Mouse (Mus musculus): ENCODE results near the gene Upb1. TPM values are rescaled to one million over a fixed set of nuclear protein-coding genes. Genes with fewer than 3 reads are reported as not detected.

Upb1 gene
- total and polyA plus RNA-seq, 2 experiments from 2014 or later, result 0.72 TPM; not detected in 1

- Histone ChIP-seq H3K9ac (replicated peaks; ENCODE audit: low read length, poor library complexity, severe bottlenecking) (no peak overlapping the region), H3K27ac (ENCODE audit: low read depth, low read length) (no peak overlapping the region), H3K4me3 (ENCODE audit: low read depth, low read length) (no peak overlapping the region), H3K9me3 (ENCODE audit: low read length) (0 out of 2 replicates have a peak, but pooled peaks cover under 1% of the 10 kb centered on the region), H3K36me3 (ENCODE audit: insufficient read depth, low read length) (no peaks in the 10 kb centered on the region), H3K27me3 (ENCODE audit: insufficient read depth, low read length) (no peaks in the 10 kb centered on the region), H3K4me2 (ENCODE audit: low read depth, low read length, poor library complexity, severe bottlenecking) (no peak overlapping the region), H3K4me1 (ENCODE audit: insufficient read depth, low read length) (no peaks in the 10 kb centered on the region)
- peak; percentile 98 for TF ChIP-seq CTCF (IDR thresholded peaks at IDR 0.05)
- ATAC-seq (ENCODE audit: low FRiP score), result peak; percentile 59; the same call in 1 of the 2 replicates
- peak; percentile 92 for DNase-seq (ENCODE audit: low spot score)
- WGBS, result 28% methylated on average over 3 of the region's 3 CpGs
Observed at GRCm38 (mm10) chr10:75436604-75437217, 35.8 kb downstream of the Upb1 start.

GRCm38 (mm10) chr10:75437284-75437683 is 36.4 kb downstream of the Upb1 start:
- no peak for TF ChIP-seq CTCF (IDR thresholded peaks at IDR 0.05)
- Histone ChIP-seq H3K36me3 (ENCODE audit: insufficient read depth, low read length) (no peaks in the 10 kb centered on the region), H3K4me2 (ENCODE audit: low read depth, low read length, poor library complexity, severe bottlenecking) (no peak overlapping the region), H3K4me3 (ENCODE audit: low read depth, low read length) (no peak overlapping the region), H3K27me3 (ENCODE audit: insufficient read depth, low read length) (no peaks in the 10 kb centered on the region), H3K9ac (replicated peaks; ENCODE audit: low read length, poor library complexity, severe bottlenecking) (no peak overlapping the region), H3K27ac (ENCODE audit: low read depth, low read length) (no peak overlapping the region), H3K4me1 (ENCODE audit: insufficient read depth, low read length) (no peaks in the 10 kb centered on the region), H3K9me3 (ENCODE audit: low read length) (no peaks in the 10 kb centered on the region)
- no peak for ATAC-seq (ENCODE audit: low FRiP score)
- WGBS, result 100% methylated on average over 1 of the region's 1 CpGs
- DNase-seq (ENCODE audit: low spot score), result no peak

- Histone ChIP-seq H3K27ac (ENCODE audit: low read depth, low read length) (no peak overlapping the region), H3K27me3 (ENCODE audit: insufficient read depth, low read length) (no peaks in the 10 kb centered on the region), H3K4me2 (ENCODE audit: low read depth, low read length, poor library complexity, severe bottlenecking) (no peak overlapping the region), H3K4me1 (ENCODE audit: insufficient read depth, low read length) (no peaks in the 10 kb centered on the region), H3K9ac (replicated peaks; ENCODE audit: low read length, poor library complexity, severe bottlenecking) (no peak overlapping the region), H3K4me3 (ENCODE audit: low read depth, low read length) (no peak overlapping the region), H3K36me3 (ENCODE audit: insufficient read depth, low read length) (no peaks in the 10 kb centered on the region), H3K9me3 (ENCODE audit: low read length) (no peaks in the 10 kb centered on the region)
- DNase-seq (ENCODE audit: low spot score) (peak; percentile 81), ATAC-seq (ENCODE audit: low FRiP score) (no peak)
- 61% methylated on average over 13 of the region's 13 CpGs for WGBS
- no peak for TF ChIP-seq CTCF (IDR thresholded peaks at IDR 0.05)
Observed at GRCm38 (mm10) chr10:75438132-75438810, 37.4 kb downstream of the Upb1 start.

- no peaks in the 10 kb centered on the region for H3K36me3 ChIP-seq (ENCODE audit: insufficient read depth, low read length)
- DNase-seq (ENCODE audit: low spot score), result peak; percentile 69
Observed at GRCm38 (mm10) chr10:75439211-75439811, 38.4 kb downstream of the Upb1 start.

GRCm38 (mm10) chr10:75440756-75441155 is 39.8 kb downstream of the Upb1 start:
- no peak overlapping the region for H3K9ac ChIP-seq (replicated peaks; ENCODE audit: low read length, poor library complexity, severe bottlenecking)
- H3K4me3 ChIP-seq (ENCODE audit: low read depth, low read length), result no peak overlapping the region
- WGBS, result 88% methylated on average over 3 of the region's 3 CpGs
- no peaks in the 10 kb centered on the region for H3K4me1 ChIP-seq (ENCODE audit: insufficient read depth, low read length)
- ATAC-seq (ENCODE audit: low FRiP score) (no peak), DNase-seq (ENCODE audit: low spot score) (no peak)
- no peak overlapping the region for H3K27ac ChIP-seq (ENCODE audit: low read depth, low read length)
- no peaks in the 10 kb centered on the region for H3K36me3 ChIP-seq (ENCODE audit: insufficient read depth, low read length)
- no peak overlapping the region for H3K4me2 ChIP-seq (ENCODE audit: low read depth, low read length, poor library complexity, severe bottlenecking)
- H3K9me3 ChIP-seq (ENCODE audit: low read length), result no peaks in the 10 kb centered on the region
- H3K27me3 ChIP-seq (ENCODE audit: insufficient read depth, low read length), result no peaks in the 10 kb centered on the region
- TF ChIP-seq CTCF (IDR thresholded peaks at IDR 0.05), result no peak

More at GRCm38 (mm10) chr10:75439211-75439811, 38.4 kb downstream of the Upb1 start:
- no peaks in the 10 kb centered on the region for H3K9me3 ChIP-seq (ENCODE audit: low read length)
- 39% methylated on average over 7 of the region's 7 CpGs for WGBS
- H3K9ac ChIP-seq (replicated peaks; ENCODE audit: low read length, poor library complexity, severe bottlenecking), result no peak overlapping the region
- peak; percentile 93 for TF ChIP-seq CTCF (IDR thresholded peaks at IDR 0.05)
- ATAC-seq (ENCODE audit: low FRiP score), result no peak; the same call in 1 of the 2 replicates
- no peak overlapping the region for H3K4me2 ChIP-seq (ENCODE audit: low read depth, low read length, poor library complexity, severe bottlenecking)
- H3K4me1 ChIP-seq (ENCODE audit: insufficient read depth, low read length), result no peaks in the 10 kb centered on the region
- no peak overlapping the region for H3K27ac ChIP-seq (ENCODE audit: low read depth, low read length)
- H3K4me3 ChIP-seq (ENCODE audit: low read depth, low read length), result no peak overlapping the region
- H3K27me3 ChIP-seq (ENCODE audit: insufficient read depth, low read length), result no peaks in the 10 kb centered on the region

- H3K9me3 ChIP-seq (ENCODE audit: low read length), result no peaks in the 10 kb centered on the region
- H3K27ac ChIP-seq (ENCODE audit: low read depth, low read length), result no peak overlapping the region
- no peak overlapping the region for H3K9ac ChIP-seq (replicated peaks; ENCODE audit: low read length, poor library complexity, severe bottlenecking)
- no peak overlapping the region for H3K4me2 ChIP-seq (ENCODE audit: low read depth, low read length, poor library complexity, severe bottlenecking)
- H3K27me3 ChIP-seq (ENCODE audit: insufficient read depth, low read length), result no peaks in the 10 kb centered on the region
- ATAC-seq (ENCODE audit: low FRiP score), result no peak
- H3K36me3 ChIP-seq (ENCODE audit: insufficient read depth, low read length), result no peaks in the 10 kb centered on the region
- WGBS, result 81% methylated on average over 4 of the region's 4 CpGs
- H3K4me1 ChIP-seq (ENCODE audit: insufficient read depth, low read length), result no peaks in the 10 kb centered on the region
- no peak overlapping the region for H3K4me3 ChIP-seq (ENCODE audit: low read depth, low read length)
- TF ChIP-seq CTCF (IDR thresholded peaks at IDR 0.05), result no peak
- DNase-seq (ENCODE audit: low spot score), result no peak
Observed at GRCm38 (mm10) chr10:75441800-75442199, 40.9 kb downstream of the Upb1 start.

Data from midbrain, postnatal 0 days (tissue).